Mouse (Mus musculus): ENCODE data around the gene Aif1.

DNA sequence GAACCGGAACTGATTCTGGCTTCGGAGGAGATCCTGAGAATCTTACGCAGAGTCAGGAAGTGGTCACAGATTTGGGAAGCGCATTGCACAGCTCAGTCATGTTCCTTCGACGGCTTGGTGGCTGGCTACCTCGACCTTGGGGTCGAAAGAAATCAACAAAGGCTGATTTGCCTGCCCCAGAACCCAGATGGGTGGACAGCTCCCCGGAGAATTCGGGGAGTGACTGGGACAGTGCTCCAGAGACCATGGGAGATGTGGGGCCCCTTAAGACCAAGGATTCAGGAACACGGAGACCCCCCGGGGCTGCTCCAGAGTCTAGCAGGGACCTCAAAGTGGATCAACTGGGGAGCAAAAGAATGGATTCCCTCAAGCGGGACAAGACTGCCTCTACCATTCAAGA, 48.9 kb downstream of the Aif1 start:
- TF ChIP-seq CTCF (IDR thresholded peaks at IDR 0.05; ENCODE audit: low read depth) (no peak), EP300 (IDR thresholded peaks at IDR 0.05; ENCODE audit: low read depth) (no peak)
